In genomic region chr15:7088691-7089090, GRCm38 (mm10) we compare ENCODE assay signal across 11 mouse cellular contexts. TPM values are rescaled to one million over a fixed set of nuclear protein-coding genes. Genes with fewer than 3 reads are reported as not detected.
DNase-seq lines count a peak whose midpoint lies in the region; ATAC-seq lines count a peak whose summit lies in the region.
"Had no signal": no experiment of that assay in that cellular context is flagged by ENCODE, and none has a peak within 500 bp of the region (broad histone marks: within the 10 kb centered on the region; RNA-seq: fewer than 3 reads in every experiment).

No protein-coding gene starts in this region.

- peak; percentile 45; the same call in 1 of the 2 replicates for ATAC-seq in liver, embryonic 16.5 days (ENCODE audit: low read depth)
- ATAC-seq in megakaryocyte progenitor cell, adult 5-6 weeks (replicated peaks; ENCODE audit: poor library complexity), result peak; percentile 9; the same call in 1 of the 2 replicates
- ATAC-seq in forebrain, embryonic 16.5 days, result no peak

- H3K4me3 ChIP-seq in liver, embryonic 16.5 days (ENCODE audit: low read depth, low read length), result no peak overlapping the region
- no peak overlapping the region for H3K4me3 ChIP-seq in forebrain, embryonic 16.5 days (replicated peaks; ENCODE audit: low read length)
- H3K4me3 ChIP-seq in embryonic facial prominence, embryonic 10.5 days, result no peak overlapping the region
- H3K4me3 ChIP-seq: liver, embryonic 15.5 days had no signal

- H3K27ac ChIP-seq in liver, embryonic 16.5 days (ENCODE audit: low read length), result peak overlapping the region; percentile 35; the same call in 1 of the 2 replicates
- no peak overlapping the region for H3K27ac ChIP-seq in forebrain, embryonic 16.5 days (ENCODE audit: low read length)
- H3K27ac ChIP-seq in embryonic facial prominence, embryonic 10.5 days (replicated peaks), result no peak overlapping the region
- H3K27ac ChIP-seq: hindbrain, embryonic 14.5 days; liver, embryonic 15.5 days had no signal

- 9% methylated on average over 2 of the region's 2 CpGs for WGBS in liver, embryonic 16.5 days (ENCODE audit: insufficient replicate concordance)
- WGBS in forebrain, embryonic 16.5 days, result 25% methylated on average over 2 of the region's 2 CpGs
- WGBS in embryonic facial prominence, embryonic 10.5 days, result 32% methylated on average over 2 of the region's 2 CpGs

- H3K36me3 ChIP-seq in liver, embryonic 16.5 days (ENCODE audit: control insufficient read depth, insufficient read depth), result no peaks in the 10 kb centered on the region
- H3K36me3 ChIP-seq in forebrain, embryonic 16.5 days (ENCODE audit: control insufficient read depth, insufficient read depth), result no peaks in the 10 kb centered on the region
- no peaks in the 10 kb centered on the region for H3K36me3 ChIP-seq in embryonic facial prominence, embryonic 10.5 days (replicated peaks)
- H3K36me3 ChIP-seq: liver, embryonic 15.5 days had no signal

- no peaks in the 10 kb centered on the region; the same call in none of the 2 replicates for H3K4me1 ChIP-seq in liver, embryonic 16.5 days (ENCODE audit: control insufficient read depth, low read depth, low read length)
- 0 out of 2 replicates have a peak, but pooled peaks cover 3% of the 10 kb centered on the region for H3K4me1 ChIP-seq in forebrain, embryonic 16.5 days (replicated peaks; ENCODE audit: control insufficient read depth, insufficient read depth, low read length)
- peaks cover 27% of the 10 kb centered on the region for H3K4me1 ChIP-seq in embryonic facial prominence, embryonic 10.5 days

- intact Hi-C loops in heart, postnatal 14 days (cut with DNase I), result no loop called here

- H3K9me3 ChIP-seq in liver, embryonic 16.5 days (replicated peaks; ENCODE audit: control insufficient read depth, low read length), result no peaks in the 10 kb centered on the region
- no peaks in the 10 kb centered on the region for H3K9me3 ChIP-seq in forebrain, embryonic 16.5 days (ENCODE audit: control insufficient read depth, low read length)
- no peaks in the 10 kb centered on the region for H3K9me3 ChIP-seq in embryonic facial prominence, embryonic 10.5 days
- H3K9me3 ChIP-seq: liver, embryonic 15.5 days had no signal

- H3K9ac ChIP-seq in liver, embryonic 16.5 days (ENCODE audit: low read depth, low read length), result no peak overlapping the region
- H3K9ac ChIP-seq in forebrain, embryonic 16.5 days (replicated peaks; ENCODE audit: low read depth, low read length), result no peak overlapping the region
- H3K9ac ChIP-seq: hindbrain, embryonic 14.5 days; liver, embryonic 15.5 days had no signal

- peak; percentile 51 for DNase-seq in heart, adult 8-10 months (ENCODE audit: low spot score)
- DNase-seq in heart, postnatal 14 days, result no peak
- peak; percentile 51 to 75 for DNase-seq in heart, adult 9 months (ENCODE audit: low spot score in 2 of 2)
- no peak for DNase-seq in cerebellum, adult 18-20 months
- no peak for DNase-seq in embryonic facial prominence, embryonic 10.5 days (ENCODE audit: low spot score)
- DNase-seq: right cerebral cortex, postnatal 25 days had no signal

- H3K27me3 ChIP-seq in liver, embryonic 16.5 days (ENCODE audit: control insufficient read depth, insufficient read depth, low read depth, low read length), result no peaks in the 10 kb centered on the region
- no peaks in the 10 kb centered on the region for H3K27me3 ChIP-seq in forebrain, embryonic 16.5 days (replicated peaks; ENCODE audit: control insufficient read depth, insufficient read depth, low read length)
- H3K27me3 ChIP-seq in embryonic facial prominence, embryonic 10.5 days (replicated peaks; ENCODE audit: low read depth, poor library complexity, severe bottlenecking), result peaks cover 22% of the 10 kb centered on the region
- H3K27me3 ChIP-seq: liver, embryonic 15.5 days had no signal

- H3K4me2 ChIP-seq in liver, embryonic 16.5 days (ENCODE audit: low read depth, low read length), result no peak overlapping the region
- no peak overlapping the region for H3K4me2 ChIP-seq in forebrain, embryonic 16.5 days (ENCODE audit: low read length)
- H3K4me2 ChIP-seq: hindbrain, embryonic 14.5 days; liver, embryonic 15.5 days had no signal

RNA-seq across cellular contexts. Expression of gene Lifr, which starts 1.7 kb away (rescaled TPM):
- total RNA-seq in heart, adult 8-10 months (2022), result 10 to 100 TPM; 51.5 to 61.6 (median 57.9) TPM
- total RNA-seq in heart, postnatal 14 days (2021), result 10 to 100 TPM; 57.6 to 63.2 TPM
- 29.1 and 33.6 TPM in 2 replicates for polyA plus RNA-seq in liver, embryonic 16.5 days (2015; fragmentation: Nextera tagmentation; extraction: Ambion mirVana)
- 0.22 and 0.57 TPM in 2 replicates for total RNA-seq in megakaryocyte progenitor cell, adult 5-6 weeks (2015)
- 0.25 and 0.27 TPM in 2 replicates for total RNA-seq in megakaryocyte progenitor cell, adult 5-6 weeks (2017)
- 7.4 and 9.2 TPM in 2 replicates for polyA plus RNA-seq in forebrain, embryonic 16.5 days (2015; fragmentation: Nextera tagmentation; extraction: Ambion mirVana)
- polyA plus RNA-seq in embryonic facial prominence, embryonic 10.5 days (2016; fragmentation: Nextera tagmentation; extraction: Ambion mirVana), result 10.0 and 11.0 TPM in 2 replicates

Comparison
In these comparisons a context has a peak if more than half of its experiments do, and no peak if none do; other contexts are left out.
1. DNase-seq: peak in heart, adult 8-10 months (single experiment) and heart, adult 9 months (2 of 2); none in heart, postnatal 14 days (0 of 2), cerebellum, adult 18-20 months (0 of 2) and embryonic facial prominence, embryonic 10.5 days (single experiment).
2. RNA of gene Lifr, which starts 1.7 kb away (total RNA-seq): 57.6 to 63.2 TPM in heart, postnatal 14 days and 51.5 to 61.6 TPM in heart, adult 8-10 months; 0.22 to 0.57 TPM in megakaryocyte progenitor cell, adult 5-6 weeks; every median in the first group is over 10 times any median in the second.